ENCODE assay signal across 8 mouse cellular contexts in genomic region chr10:14391025-14391639, GRCm38 (mm10).
A peak's percentile ranks its signal among the peaks of the same experiment; 100 is the strongest.
DNase-seq lines count a peak whose midpoint lies in the region; ATAC-seq lines count a peak whose summit lies in the region.

No protein-coding gene starts in this region.

- peak; percentile 96 for ATAC-seq in forebrain, embryonic 16.5 days
- ATAC-seq in hindbrain, embryonic 13.5 days (ENCODE audit: low FRiP score) = peak; percentile 97
- peak; percentile 94 for ATAC-seq in megakaryocyte progenitor cell, adult 5-6 weeks (replicated peaks; ENCODE audit: poor library complexity)
- no peak for ATAC-seq in erythroid progenitor cell, adult 5-6 weeks (replicated peaks; ENCODE audit: low FRiP score, poor library complexity, severe bottlenecking)

- DNase-seq in MN1 (ENCODE audit: low spot score) = peak; percentile 93
- DNase-seq in cerebellum, adult 11 months = peak; percentile 45
- DNase-seq in layer of hippocampus, adult 9-11 months = peak; percentile 81
- DNase-seq in right cerebral cortex, postnatal 25 days = peak; percentile 76

- H3K4me1 ChIP-seq in forebrain, embryonic 16.5 days (replicated peaks; ENCODE audit: control insufficient read depth, insufficient read depth, low read length) = no peaks in the 10 kb centered on the region
- no peaks in the 10 kb centered on the region for H3K4me1 ChIP-seq in hindbrain, embryonic 13.5 days (replicated peaks)

- H3K4me3 ChIP-seq in forebrain, embryonic 16.5 days (replicated peaks; ENCODE audit: low read length) = no peak overlapping the region
- H3K4me3 ChIP-seq in hindbrain, embryonic 13.5 days = no peak overlapping the region

- H3K36me3 ChIP-seq in forebrain, embryonic 16.5 days (ENCODE audit: control insufficient read depth, insufficient read depth) = no peaks in the 10 kb centered on the region
- H3K36me3 ChIP-seq in hindbrain, embryonic 13.5 days = no peaks in the 10 kb centered on the region

- no peak overlapping the region for H3K27ac ChIP-seq in forebrain, embryonic 16.5 days (ENCODE audit: low read length)
- H3K27ac ChIP-seq in hindbrain, embryonic 13.5 days = no peak overlapping the region

- no peaks in the 10 kb centered on the region for H3K9me3 ChIP-seq in forebrain, embryonic 16.5 days (ENCODE audit: control insufficient read depth, low read length)
- H3K9me3 ChIP-seq in hindbrain, embryonic 13.5 days = no peaks in the 10 kb centered on the region

- no peak overlapping the region for H3K9ac ChIP-seq in forebrain, embryonic 16.5 days (replicated peaks; ENCODE audit: low read depth, low read length)
- H3K9ac ChIP-seq in hindbrain, embryonic 13.5 days = no peak overlapping the region

- H3K27me3 ChIP-seq in forebrain, embryonic 16.5 days (replicated peaks; ENCODE audit: control insufficient read depth, insufficient read depth, low read length) = no peaks in the 10 kb centered on the region
- no peaks in the 10 kb centered on the region for H3K27me3 ChIP-seq in hindbrain, embryonic 13.5 days

- no peak overlapping the region for H3K4me2 ChIP-seq in forebrain, embryonic 16.5 days (ENCODE audit: low read length)
- no peak overlapping the region; the same call in 1 of the 2 replicates for H3K4me2 ChIP-seq in hindbrain, embryonic 13.5 days

- 11% methylated on average over 11 of the region's 11 CpGs for WGBS in forebrain, embryonic 16.5 days
- WGBS in hindbrain, embryonic 13.5 days = 17% methylated on average over 11 of the region's 11 CpGs
